Mouse (Mus musculus) lung, adult 2 months (tissue): ENCODE results near the gene Olfr1106.

Experiments
- CTCF ChIP-seq: fragments of 200-500 bp; IDR thresholded peaks from 2 replicates; pipeline ENCODE4 v1.5.1; 2011; ENCODE audit warnings: mild to moderate bottlenecking, low read length, control low read depth; ENCODE audit not compliant: insufficient read depth
- POLR2A ChIP-seq: fragments of 200-500 bp; IDR thresholded peaks from 2 replicates; pipeline ENCODE4 v1.6.1; 2011; ENCODE audit warnings: low read depth, mild to moderate bottlenecking, control low read depth, low read length, borderline replicate concordance; ENCODE audit errors: extremely low read depth

DNA sequence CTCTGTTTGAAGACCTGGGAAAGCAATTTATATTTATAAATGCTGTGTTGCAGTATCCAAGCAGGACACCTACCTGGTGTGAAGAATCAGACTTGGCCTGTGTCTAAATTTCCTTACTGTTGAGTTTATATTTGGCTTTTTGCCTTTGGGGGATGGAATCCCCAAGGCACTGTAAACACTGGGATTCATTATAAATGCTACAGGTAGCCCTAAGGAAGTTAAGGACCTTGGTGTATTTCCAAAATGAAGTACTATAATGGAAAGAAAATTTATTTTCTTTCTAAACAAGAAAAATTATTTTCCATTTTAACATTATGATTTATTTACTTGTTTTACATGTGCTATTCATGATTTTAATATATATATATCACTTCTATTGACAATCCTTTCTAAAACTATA is 15.6 kb downstream of the Olfr1106 start, which contains the start of gene Olfr1105:
- no peak for TF ChIP-seq CTCF
- TF ChIP-seq POLR2A = no peak
